Mouse (Mus musculus): ENCODE data around the gene Ppm1b. TPM values are rescaled to one million over a fixed set of nuclear protein-coding genes. Genes with fewer than 3 reads are reported as not detected.
A peak's percentile ranks its signal among the peaks of the same experiment; 100 is the strongest.
"Not testable (repeated sequence)": the region's sequence is repeated elsewhere in the genome, so short reads cannot be mapped to it uniquely, and the experiment has no call there.

The Ppm1b gene
- 133 and 159 TPM in 2 replicates for polyA plus RNA-seq (2012; rRNA removed)

- Histone ChIP-seq H3K27me3 (ENCODE audit: control insufficient read depth, insufficient read depth, low read length) (no peaks in the 10 kb centered on the region), H3K4me1 (ENCODE audit: control insufficient read depth, insufficient read depth, low read length) (peaks cover 3% of the 10 kb centered on the region), H3K36me3 (ENCODE audit: control insufficient read depth, insufficient read depth, low read length) (no peaks in the 10 kb centered on the region), H3K4me3 (ENCODE audit: control insufficient read depth, low read depth, low read length) (peak within 1 kb of the TSS; percentile 86), H3K27ac (ENCODE audit: control insufficient read depth, insufficient read depth, low read depth, low read length) (peak within 1 kb of the TSS; percentile 98)
- TF ChIP-seq POLR2A (IDR thresholded peaks at IDR 0.05; ENCODE audit: control insufficient read depth, low read depth, low read length) (no peak), CTCF (IDR thresholded peaks at IDR 0.05; ENCODE audit: control insufficient read depth, insufficient read depth, insufficient replicate concordance, low read depth, low read length) (no peak)
Measured at GRCm38 (mm10) chr17:84956441-84956840, at the start of gene Ppm1b. TSS of gene Ppm1b (plus strand) at chr17:84956741.

- no peaks in the 10 kb centered on the region for H3K4me1 ChIP-seq (ENCODE audit: control insufficient read depth, insufficient read depth, low read length)
- no peak overlapping the region for H3K27ac ChIP-seq (ENCODE audit: control insufficient read depth, insufficient read depth, low read depth, low read length)
- H3K36me3 ChIP-seq (ENCODE audit: control insufficient read depth, insufficient read depth, low read length), result no peaks in the 10 kb centered on the region
- TF ChIP-seq CTCF (IDR thresholded peaks at IDR 0.05; ENCODE audit: control insufficient read depth, insufficient read depth, insufficient replicate concordance, low read depth, low read length) (no peak), POLR2A (IDR thresholded peaks at IDR 0.05; ENCODE audit: control insufficient read depth, low read depth, low read length) (no peak)
- H3K27me3 ChIP-seq (ENCODE audit: control insufficient read depth, insufficient read depth, low read length), result no peaks in the 10 kb centered on the region
- no peak overlapping the region for H3K4me3 ChIP-seq (ENCODE audit: control insufficient read depth, low read depth, low read length)
Measured at GRCm38 (mm10) chr17:84921666-84922376, 34.7 kb upstream of the Ppm1b start.

GRCm38 (mm10) chr17:84924779-84925178 lies 31.8 kb upstream of the Ppm1b start:
- H3K36me3 ChIP-seq (ENCODE audit: control insufficient read depth, insufficient read depth, low read length), result no peaks in the 10 kb centered on the region
- no peaks in the 10 kb centered on the region for H3K27me3 ChIP-seq (ENCODE audit: control insufficient read depth, insufficient read depth, low read length)
- TF ChIP-seq CTCF (IDR thresholded peaks at IDR 0.05; ENCODE audit: control insufficient read depth, insufficient read depth, insufficient replicate concordance, low read depth, low read length) (no peak), POLR2A (IDR thresholded peaks at IDR 0.05; ENCODE audit: control insufficient read depth, low read depth, low read length) (no peak)
- H3K4me1 ChIP-seq (ENCODE audit: control insufficient read depth, insufficient read depth, low read length), result no peaks in the 10 kb centered on the region
- no peak overlapping the region for H3K4me3 ChIP-seq (ENCODE audit: control insufficient read depth, low read depth, low read length)
- no peak overlapping the region for H3K27ac ChIP-seq (ENCODE audit: control insufficient read depth, insufficient read depth, low read depth, low read length)

GRCm38 (mm10) chr17:84926233-84926632 lies 30.3 kb upstream of the Ppm1b start:
- Histone ChIP-seq H3K4me1 (ENCODE audit: control insufficient read depth, insufficient read depth, low read length) (no peaks in the 10 kb centered on the region), H3K27ac (ENCODE audit: control insufficient read depth, insufficient read depth, low read depth, low read length) (no peak overlapping the region), H3K4me3 (ENCODE audit: control insufficient read depth, low read depth, low read length) (no peak overlapping the region), H3K36me3 (ENCODE audit: control insufficient read depth, insufficient read depth, low read length) (no peaks in the 10 kb centered on the region), H3K27me3 (ENCODE audit: control insufficient read depth, insufficient read depth, low read length) (no peaks in the 10 kb centered on the region)
- TF ChIP-seq CTCF (IDR thresholded peaks at IDR 0.05; ENCODE audit: control insufficient read depth, insufficient read depth, insufficient replicate concordance, low read depth, low read length) (no peak), POLR2A (IDR thresholded peaks at IDR 0.05; ENCODE audit: control insufficient read depth, low read depth, low read length) (no peak)

- Histone ChIP-seq H3K36me3 (ENCODE audit: control insufficient read depth, insufficient read depth, low read length) (no peaks in the 10 kb centered on the region), H3K4me3 (ENCODE audit: control insufficient read depth, low read depth, low read length) (no peak overlapping the region), H3K4me1 (ENCODE audit: control insufficient read depth, insufficient read depth, low read length) (no peaks in the 10 kb centered on the region), H3K27ac (ENCODE audit: control insufficient read depth, insufficient read depth, low read depth, low read length) (no peak overlapping the region), H3K27me3 (ENCODE audit: control insufficient read depth, insufficient read depth, low read length) (no peaks in the 10 kb centered on the region)
- TF ChIP-seq POLR2A (IDR thresholded peaks at IDR 0.05; ENCODE audit: control insufficient read depth, low read depth, low read length), result no peak
Measured at GRCm38 (mm10) chr17:84927580-84927979, 29.0 kb upstream of the Ppm1b start.

- Histone ChIP-seq H3K4me1 (ENCODE audit: control insufficient read depth, insufficient read depth, low read length) (no peaks in the 10 kb centered on the region), H3K36me3 (ENCODE audit: control insufficient read depth, insufficient read depth, low read length) (no peaks in the 10 kb centered on the region), H3K27ac (ENCODE audit: control insufficient read depth, insufficient read depth, low read depth, low read length) (no peak overlapping the region), H3K4me3 (ENCODE audit: control insufficient read depth, low read depth, low read length) (no peak overlapping the region), H3K27me3 (ENCODE audit: control insufficient read depth, insufficient read depth, low read length) (no peaks in the 10 kb centered on the region)
- TF ChIP-seq POLR2A (IDR thresholded peaks at IDR 0.05; ENCODE audit: control insufficient read depth, low read depth, low read length) (no peak), CTCF (IDR thresholded peaks at IDR 0.05; ENCODE audit: control insufficient read depth, insufficient read depth, insufficient replicate concordance, low read depth, low read length) (no peak)
Measured at GRCm38 (mm10) chr17:84932943-84933342, 23.6 kb upstream of the Ppm1b start.

GRCm38 (mm10) chr17:84933968-84934367 lies 22.6 kb upstream of the Ppm1b start:
- no peak overlapping the region for H3K4me3 ChIP-seq (ENCODE audit: control insufficient read depth, low read depth, low read length)
- H3K4me1 ChIP-seq (ENCODE audit: control insufficient read depth, insufficient read depth, low read length), result no peaks in the 10 kb centered on the region
- H3K36me3 ChIP-seq (ENCODE audit: control insufficient read depth, insufficient read depth, low read length), result no peaks in the 10 kb centered on the region
- no peaks in the 10 kb centered on the region for H3K27me3 ChIP-seq (ENCODE audit: control insufficient read depth, insufficient read depth, low read length)
- TF ChIP-seq CTCF (IDR thresholded peaks at IDR 0.05; ENCODE audit: control insufficient read depth, insufficient read depth, insufficient replicate concordance, low read depth, low read length), result no peak
- no peak for TF ChIP-seq POLR2A (IDR thresholded peaks at IDR 0.05; ENCODE audit: control insufficient read depth, low read depth, low read length)
- H3K27ac ChIP-seq (ENCODE audit: control insufficient read depth, insufficient read depth, low read depth, low read length), result no peak overlapping the region

- H3K27ac ChIP-seq (ENCODE audit: control insufficient read depth, insufficient read depth, low read depth, low read length); H3K36me3 ChIP-seq (ENCODE audit: control insufficient read depth, insufficient read depth, low read length); H3K4me3 ChIP-seq (ENCODE audit: control insufficient read depth, low read depth, low read length); H3K4me1 ChIP-seq (ENCODE audit: control insufficient read depth, insufficient read depth, low read length); H3K27me3 ChIP-seq (ENCODE audit: control insufficient read depth, insufficient read depth, low read length): not testable (repeated sequence)
Measured at GRCm38 (mm10) chr17:84935620-84936019, 20.9 kb upstream of the Ppm1b start.

All from testis, adult 2 months (tissue).